Mouse (Mus musculus) spleen, postnatal 4 days (tissue): ENCODE data around the gene Tepp.

Experiments
- DNase-seq, 2 experiments: peaks; one replicate each; pipeline ENCODE4 v3.0.0; 2022; ENCODE audit warnings: low spot score in 2 of 2

The Tepp gene

DNA sequence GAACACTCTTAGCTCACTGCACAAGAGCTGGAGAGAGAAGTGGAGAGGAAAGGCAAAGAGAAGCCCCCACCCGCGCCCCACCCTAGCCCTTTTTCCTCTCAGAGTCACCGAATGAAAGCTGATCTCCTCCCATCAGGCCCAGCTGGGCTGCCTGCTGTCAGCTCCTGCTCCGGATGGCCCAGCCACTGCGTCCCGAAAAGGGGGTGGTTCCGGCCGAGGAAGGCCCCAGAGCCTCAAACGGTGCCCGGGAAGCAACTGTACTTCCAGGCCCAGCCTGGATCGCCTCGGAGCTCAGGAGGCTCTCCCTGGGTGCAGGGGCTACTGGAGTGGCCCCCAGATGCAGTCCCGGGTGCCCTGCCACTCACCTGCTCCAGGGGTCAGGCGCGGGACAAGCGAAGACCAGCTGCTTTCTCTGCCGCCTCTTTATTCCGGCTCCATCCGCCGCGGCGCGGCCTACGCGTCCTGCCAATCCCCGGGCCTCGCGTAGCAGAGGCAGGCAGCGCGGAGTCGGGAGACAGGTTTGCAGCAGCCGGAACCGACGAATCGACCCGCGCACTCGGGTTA, 20.9 kb downstream of the Tepp start:
- no peak for DNase-seq

- DNase-seq: peak; percentile 94 to 98
These were observed 21.5 kb downstream of the Tepp start, which contains the start of the genes Zfp319 and Usb1 for GRCm38 (mm10) chr8:95331720-95332436. Zfp319 (minus strand) TSS chr8:95331950. Usb1 (plus strand) TSS chr8:95332284.

DNA sequence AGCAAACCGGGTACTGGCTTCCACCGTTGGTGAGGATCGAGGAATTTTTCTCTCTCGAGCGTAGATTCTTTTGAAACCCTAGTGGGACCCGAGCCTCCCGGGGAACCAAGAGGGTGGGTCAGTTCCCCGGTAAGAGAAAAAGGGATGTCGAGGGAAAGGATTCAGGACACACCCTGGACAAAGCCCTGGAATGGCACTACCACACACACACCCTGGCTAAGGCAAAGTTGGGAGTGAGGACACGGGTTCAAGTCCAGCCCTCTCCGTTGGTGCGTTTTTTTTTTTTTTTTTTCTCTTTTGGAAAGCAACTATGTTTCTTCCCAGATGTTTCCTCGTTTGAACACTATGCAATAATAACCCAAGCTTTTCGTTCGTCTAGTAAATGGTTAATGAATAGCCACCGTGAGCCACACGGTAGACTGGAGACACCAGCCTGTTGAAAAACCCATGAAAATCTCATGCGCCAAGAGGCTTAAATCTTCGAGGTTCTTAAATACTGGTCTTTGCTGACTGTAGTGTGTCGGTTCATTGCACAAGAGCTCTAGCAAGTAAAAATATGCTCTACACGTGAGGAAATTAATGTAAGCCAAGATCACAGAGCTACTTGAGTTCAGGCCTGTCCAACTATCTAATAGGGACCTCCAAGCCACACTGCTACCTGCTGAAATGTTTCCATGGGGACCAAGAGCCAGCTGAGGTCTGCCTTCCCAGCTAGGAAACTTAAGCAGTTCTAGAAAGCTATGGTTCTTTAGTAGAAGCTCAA, 22.3 kb downstream of the Tepp start:
- no peak for DNase-seq

DNA sequence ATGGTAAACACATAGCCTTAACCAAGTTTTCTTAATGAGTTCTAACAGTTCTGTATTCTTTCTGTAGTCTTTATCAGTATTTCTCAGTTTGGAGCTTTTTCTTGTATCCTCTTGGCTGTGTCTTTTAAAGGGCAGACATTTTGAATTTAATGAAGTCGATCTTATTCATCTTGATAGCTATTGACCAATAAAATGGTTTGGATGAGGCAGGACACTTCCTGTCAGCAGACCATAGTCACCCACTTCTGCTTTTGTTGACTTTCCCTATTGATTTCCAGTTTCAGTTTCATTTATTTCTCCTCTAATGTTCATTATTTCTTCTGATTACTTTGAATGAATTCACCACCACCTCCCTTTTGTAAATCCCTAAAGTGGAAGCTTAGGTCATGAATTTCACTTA, 25.3 kb downstream of the Tepp start:
- no peak for DNase-seq

GRCm38 (mm10) chr8:95336363-95336762, 26.0 kb downstream of the Tepp start:
- no peak for DNase-seq

DNA sequence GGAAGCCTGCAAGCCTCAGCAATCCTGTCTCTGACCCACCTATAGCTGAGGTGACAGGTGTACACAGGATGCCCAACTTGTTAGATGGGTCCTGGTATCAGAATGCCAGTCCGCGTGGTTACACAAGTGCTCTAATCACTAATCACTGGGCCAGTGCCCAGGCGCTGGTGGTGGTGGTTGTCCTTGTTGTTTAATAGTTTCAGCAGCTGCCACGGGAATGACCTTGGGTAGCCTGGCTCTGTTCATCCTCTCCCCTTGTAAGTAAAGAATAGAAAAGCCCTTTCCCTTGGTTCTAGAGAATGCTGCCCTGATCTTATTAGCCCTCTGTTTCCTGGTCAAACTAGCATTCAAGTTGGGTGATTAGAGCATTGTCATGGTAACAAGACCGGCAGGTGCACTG, 31.4 kb downstream of the Tepp start:
- no peak for DNase-seq

GRCm38 (mm10) chr8:95344668-95345067, 34.3 kb downstream of the Tepp start:
- no peak for DNase-seq

DNA sequence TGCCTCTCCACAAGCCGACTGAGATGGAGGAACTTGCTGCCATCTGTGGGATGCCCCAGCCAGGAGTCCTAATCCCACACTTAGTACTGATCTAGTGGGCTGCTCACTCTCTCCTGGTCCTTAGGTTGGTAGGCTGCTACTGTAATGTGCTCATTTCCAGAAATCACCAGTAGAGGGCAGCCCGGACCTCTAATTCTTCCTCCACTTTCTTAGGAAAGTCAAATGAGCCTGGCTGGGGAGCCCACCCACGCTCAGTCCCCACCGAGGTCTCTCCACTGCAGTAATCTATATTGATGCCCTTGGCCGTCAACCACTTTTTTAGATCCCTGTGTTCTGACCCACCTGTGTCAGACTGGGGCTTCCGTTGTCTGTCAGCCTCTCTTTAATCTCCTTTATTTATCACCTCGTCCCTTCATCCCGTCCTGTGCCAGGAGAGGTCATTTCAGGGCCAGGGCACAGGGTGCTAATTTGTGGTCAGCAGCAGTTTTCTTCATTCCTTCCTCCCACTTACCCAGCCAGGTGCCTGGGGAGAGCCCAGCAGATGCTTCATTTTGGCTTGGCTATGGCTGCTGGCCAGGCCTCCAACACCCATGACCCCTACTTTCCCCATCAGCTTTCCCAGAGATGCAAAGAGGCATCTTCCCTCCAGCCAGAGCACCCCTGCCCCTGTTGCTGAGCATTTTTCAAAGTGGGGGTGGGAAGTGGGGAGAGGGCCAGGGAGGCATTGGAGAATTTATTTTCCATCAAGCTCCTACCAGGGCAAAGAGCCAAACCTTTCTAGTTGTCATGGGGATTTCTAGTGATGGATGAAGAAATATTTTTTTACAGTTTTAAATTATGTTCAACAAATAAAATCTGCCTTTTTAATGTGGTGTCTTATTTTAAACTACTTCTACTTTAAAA, 36.5 kb downstream of the Tepp start:
- DNase-seq: peak; percentile 46 to 76

DNA sequence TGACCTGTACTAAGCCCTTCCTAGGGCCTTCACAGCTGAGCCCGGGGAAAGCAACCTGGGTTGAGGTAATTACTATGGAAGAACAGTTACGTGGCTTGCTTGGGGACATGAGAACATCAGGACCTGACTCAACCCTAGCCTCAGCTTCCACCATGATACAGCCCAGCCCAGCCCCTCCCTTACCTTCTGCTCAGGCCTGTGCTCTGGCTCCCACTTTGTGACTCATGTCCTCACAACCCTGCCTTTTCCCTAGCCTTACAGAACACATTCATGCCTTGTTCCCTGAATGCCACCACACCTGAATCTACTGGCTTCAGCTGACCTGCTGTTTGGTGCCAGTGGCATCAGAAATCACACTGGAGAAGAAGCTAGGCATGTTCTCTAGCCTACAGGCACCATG, 38.0 kb downstream of the Tepp start:
- DNase-seq: no peak

- no peak for DNase-seq
These were observed 38.7 kb downstream of the Tepp start for GRCm38 (mm10) chr8:95348811-95349630.

- DNase-seq: no peak
These were observed 41.1 kb downstream of the Tepp start for GRCm38 (mm10) chr8:95351461-95351860.

- no peak for DNase-seq
These were observed 41.9 kb downstream of the Tepp start, which contains the start of gene Mmp15 for GRCm38 (mm10) chr8:95352151-95352870. Mmp15 (plus strand) TSS chr8:95352268.

DNA sequence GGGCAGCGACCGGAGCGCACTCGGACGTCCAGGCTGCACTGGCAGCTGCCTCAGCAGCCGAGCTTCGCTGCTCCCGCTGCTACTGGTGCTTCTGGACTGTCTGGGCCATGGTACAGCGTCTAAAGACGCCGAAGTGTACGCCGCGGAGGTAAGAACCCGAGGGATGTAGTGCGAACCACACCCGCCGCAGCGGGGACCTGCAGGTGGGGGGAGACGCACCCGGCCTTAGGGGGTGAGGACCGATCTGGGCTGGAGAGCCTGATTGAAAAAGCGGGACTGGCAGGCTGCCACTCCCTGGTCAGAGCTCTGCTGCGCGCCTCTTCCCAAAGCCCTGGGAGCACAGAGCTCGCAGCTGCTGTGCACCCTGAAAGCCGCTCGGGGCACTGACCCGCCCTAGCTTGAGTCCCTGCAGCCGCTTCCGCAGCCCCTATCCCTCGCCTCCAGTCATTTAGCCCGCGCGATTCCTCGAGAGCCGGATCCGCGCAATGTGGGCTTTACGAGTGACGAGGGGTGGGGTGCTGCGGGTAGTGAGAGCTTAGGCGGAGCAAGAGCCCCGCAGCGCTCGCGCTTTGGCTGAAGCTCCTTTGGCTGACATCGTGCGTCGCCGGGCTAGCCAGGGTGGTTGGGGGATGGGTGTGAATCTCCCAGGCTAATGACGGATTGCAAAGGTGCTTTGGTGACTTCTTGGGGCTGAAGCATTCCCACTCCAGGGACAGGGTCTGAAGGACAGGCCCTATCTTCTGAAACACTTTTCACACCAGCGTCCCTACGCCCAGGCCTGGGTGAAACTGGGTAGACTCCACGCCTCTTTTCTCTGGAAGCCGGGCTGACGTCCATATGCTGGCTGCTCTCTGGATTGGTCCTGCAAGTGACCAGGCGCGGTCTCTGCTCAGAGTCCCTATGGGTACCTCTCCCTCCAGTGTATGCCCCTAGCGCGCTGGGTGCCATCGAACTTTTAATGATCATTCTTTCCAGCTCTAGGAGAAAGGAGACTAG, 42.8 kb downstream of the Tepp start:
- DNase-seq: no peak

- no peak for DNase-seq
These were observed 44.2 kb downstream of the Tepp start for GRCm38 (mm10) chr8:95354606-95355005.

GRCm38 (mm10) chr8:95358550-95359411, 48.4 kb downstream of the Tepp start:
- DNase-seq: no peak

DNA sequence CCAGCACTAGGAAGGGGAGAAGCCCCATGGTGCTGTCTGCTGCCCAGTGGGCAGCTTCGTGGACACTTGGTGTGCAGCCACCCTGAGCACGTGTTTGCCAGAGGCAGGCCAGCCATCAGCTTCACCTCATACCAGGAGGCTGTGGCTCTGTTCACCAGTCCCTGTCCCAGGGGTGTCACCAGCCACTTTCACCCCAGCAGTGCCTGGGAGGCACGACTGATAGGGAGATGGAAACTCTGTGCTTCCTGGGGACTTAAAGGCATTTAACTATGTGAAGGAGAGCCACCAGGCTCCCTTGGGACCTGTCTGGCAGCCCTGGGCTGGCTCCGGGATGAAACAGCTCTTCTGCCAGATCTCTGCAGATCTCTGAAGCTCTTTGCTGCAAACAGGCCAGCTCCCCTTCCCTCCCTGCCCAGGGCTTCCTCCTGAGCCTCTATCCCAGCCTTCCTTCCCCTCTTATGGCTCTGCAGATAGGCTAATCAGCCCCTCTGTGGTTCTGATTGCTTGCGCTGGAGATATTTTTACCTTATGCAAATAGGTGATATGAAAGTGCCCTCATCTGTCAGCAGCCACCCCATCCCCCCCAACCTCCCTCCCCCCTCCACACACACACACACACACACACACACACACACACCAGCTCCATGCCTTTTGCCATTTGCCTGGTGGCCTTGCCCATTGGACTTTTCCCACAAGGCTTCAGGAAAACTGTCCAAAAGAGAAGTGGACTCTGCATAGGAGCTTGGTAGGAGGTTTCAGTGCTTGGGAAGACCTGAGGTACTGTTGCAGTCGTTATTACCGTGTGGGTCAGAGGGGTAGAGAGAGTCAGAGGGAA, 50.0 kb downstream of the Tepp start:
- DNase-seq: peak in 1 of 2 experiments; percentile 61

- no peak for DNase-seq
These were observed 50.6 kb downstream of the Tepp start for GRCm38 (mm10) chr8:95361016-95361341.
